Mouse (Mus musculus) testis, postnatal 10 days (tissue): ENCODE measurements at regions not wholly inside any gene's neighbourhood (a gene's known extent, or its start where the extent isn't known, plus 50 kb on each side); places are given as distances from the start of the nearest gene placed in this dataset.

Source experiments
- DNase-seq: peaks from one replicate; pipeline ENCODE4 v3.0.0; 2021; ENCODE audit warnings: low spot score

DNA sequence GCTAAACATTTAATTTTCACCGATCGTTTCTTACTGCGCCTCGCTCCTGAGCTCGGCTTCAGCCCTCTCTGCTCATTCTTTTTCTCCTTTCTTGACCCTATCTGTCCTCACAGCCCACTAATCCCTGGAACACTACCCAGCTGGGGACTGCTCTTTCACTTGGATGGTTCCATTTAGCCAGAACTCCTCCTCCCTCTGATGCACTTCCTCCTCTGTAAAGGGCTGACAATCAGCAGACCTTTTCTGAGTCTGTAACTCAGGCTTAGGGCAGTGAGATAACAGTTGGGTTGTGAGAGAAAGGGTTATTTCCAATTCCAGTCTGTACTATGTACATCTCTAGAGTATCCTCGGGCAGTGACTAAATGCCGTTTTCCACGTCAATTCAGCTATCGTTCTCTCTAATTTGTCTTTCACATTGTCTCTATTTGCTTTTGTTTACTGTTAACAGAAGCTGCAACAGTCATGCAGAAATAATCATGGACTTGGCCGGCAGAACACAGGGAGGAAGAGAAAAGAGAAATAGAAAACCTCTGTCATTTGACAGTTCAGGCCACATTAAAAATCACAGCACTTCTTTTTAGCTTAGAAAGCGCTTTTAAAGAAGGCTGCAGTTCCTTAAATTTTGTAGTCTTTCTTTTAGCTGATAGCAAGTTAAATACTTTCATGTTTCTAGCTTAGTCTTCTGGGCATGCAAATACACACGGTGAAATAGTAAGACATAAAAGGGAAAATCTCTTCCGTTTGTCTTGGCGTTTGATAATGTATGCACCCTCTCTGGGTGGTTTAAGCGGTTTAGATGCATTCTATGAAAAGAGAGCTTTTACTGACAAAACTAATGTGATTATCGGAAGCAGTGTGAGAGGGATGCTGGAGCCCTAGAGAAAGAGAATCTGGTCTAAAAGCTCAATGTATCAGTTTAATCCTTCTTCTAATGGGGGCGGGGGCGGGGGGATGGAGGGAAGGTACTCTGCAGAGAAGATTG lies 94.7 kb upstream of the Fam181b start:
- no peak for DNase-seq

- no peak for DNase-seq
These were observed 94.0 kb upstream of the Fam181b start for GRCm38 (mm10) chr7:92985683-92986070.

DNA sequence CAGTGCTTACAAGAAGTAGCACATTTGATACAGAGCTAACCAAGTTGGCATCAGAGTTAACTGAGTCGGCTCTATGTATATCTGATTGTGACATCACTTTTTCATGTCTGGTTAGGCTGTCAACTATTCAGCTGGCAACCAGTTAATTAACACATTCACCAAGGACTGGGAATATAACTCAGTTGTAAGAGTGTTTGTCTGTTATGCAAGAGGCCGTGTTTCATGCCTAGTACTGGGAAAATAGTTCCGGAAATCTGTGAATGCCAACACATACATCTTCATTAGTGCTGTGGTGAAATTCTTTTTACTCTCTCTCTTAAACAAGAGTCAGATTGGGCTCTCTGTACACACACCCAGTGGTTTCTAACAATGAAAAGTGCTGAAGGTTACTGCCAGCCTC lies 80.8 kb upstream of the Fam181b start:
- no peak for DNase-seq

- DNase-seq: peak; percentile 73
These were observed 72.9 kb upstream of the Fam181b start for GRCm38 (mm10) chr7:93006694-93007231.

GRCm38 (mm10) chr7:93007721-93008120 lies 71.9 kb upstream of the Fam181b start:
- DNase-seq: no peak

DNA sequence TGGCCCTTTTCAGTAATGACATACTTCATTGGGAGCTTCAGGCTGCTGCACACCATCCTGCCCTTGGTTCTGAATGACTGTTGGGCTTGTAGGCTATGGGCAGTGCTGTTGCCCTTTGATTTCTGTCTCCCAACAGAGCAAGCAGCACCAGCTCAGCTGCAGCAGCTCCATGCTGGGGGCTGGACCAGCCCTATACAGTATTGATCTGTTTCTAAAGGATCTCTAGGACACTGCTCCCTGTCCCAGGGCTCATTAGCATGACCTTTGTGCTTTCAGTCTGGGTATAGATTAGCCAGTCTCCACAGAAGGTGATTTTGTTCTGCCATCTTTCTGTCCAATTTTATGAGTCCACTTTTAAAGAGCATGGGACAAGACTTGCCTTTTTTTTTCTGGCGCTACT lies 60.3 kb upstream of the Fam181b start:
- DNase-seq: no peak

DNA sequence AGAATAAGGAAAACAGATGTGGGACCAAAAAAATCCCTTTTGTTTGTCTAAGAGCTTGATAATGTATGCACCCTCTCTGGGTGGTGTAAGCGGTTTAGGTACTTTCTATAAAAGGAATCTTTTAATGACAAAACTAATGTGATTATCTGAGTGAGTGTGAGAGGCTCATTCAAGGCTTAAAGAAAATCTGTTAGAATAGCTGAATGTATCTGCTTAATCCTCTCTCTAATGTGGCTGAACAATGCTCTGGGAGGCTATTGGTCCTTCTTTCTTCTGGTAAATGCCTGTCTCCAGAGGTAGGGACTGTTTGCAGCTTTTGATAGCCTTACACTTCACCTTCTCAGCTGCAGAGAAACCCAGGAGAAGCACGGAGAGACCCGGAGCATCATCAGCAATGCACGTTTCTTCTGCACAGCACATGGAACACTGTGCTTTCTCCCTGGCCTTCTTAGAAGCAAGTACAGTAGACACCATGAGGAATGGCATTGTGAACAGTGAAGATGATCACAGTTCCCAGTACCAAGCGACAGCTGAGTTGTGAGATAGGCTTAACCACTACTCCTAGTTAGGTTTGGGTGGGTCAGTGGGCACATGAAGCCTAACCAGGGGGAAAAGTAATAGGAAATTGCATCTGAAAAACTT lies 56.1 kb upstream of the Fam181b start:
- DNase-seq: no peak

DNA sequence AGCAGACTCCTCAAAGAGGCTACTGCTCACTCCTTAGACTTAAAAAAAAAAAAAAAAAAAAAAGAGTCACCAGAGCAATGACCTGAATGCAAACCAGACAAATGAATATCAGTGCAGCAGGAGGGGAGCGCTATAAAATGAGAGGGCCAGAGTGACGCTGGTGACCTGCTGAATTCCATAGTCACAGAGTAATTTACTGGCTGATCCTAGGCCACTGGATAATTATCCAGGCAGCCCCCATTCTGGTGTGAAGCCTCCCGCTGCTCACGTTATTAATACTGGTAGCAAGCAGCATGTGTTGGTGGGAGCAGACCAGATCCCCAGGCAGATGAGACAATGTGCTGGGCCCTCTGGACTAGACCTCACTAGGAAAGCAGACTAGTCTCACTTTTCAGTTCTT lies 53.4 kb upstream of the Fam181b start:
- DNase-seq: no peak
